Mouse (Mus musculus) heart, adult 18-20 months (tissue): ENCODE results near the gene Mcemp1. TPM values are rescaled to one million over a fixed set of nuclear protein-coding genes. Genes with fewer than 3 reads are reported as not detected.

Experiments used
- total RNA-seq, 2 experiments: library from RNA; stranded (reverse); gene quantifications; 2 replicates each; pipeline ENCODE4 v1.2.3; 2021

Mcemp1 gene
- total RNA-seq, 2 experiments from 2014 or later: 0.30 to 0.49 TPM

Other genes with a start within 250 kb of the Mcemp1 start
- 1 to 10 TPM; 3.6 to 4.2 TPM for gene Pex11g, start 198.1 kb upstream of the Mcemp1 start, total RNA-seq
- gene Tex45, start 194.9 kb upstream of the Mcemp1 start, total RNA-seq: not detected
- 10 to 100 TPM; 29.4 to 30.5 TPM for gene Zfp358, start 172.6 kb upstream of the Mcemp1 start, total RNA-seq
- 10 to 100 TPM; 17.8 to 21.0 TPM for gene Mcoln1, start 165.3 kb upstream of the Mcemp1 start, total RNA-seq
- 10 to 100 TPM in 1 of 2 experiments, 1 to 10 TPM in 1; 8.1 to 10.2 TPM for gene Pnpla6, start 150.4 kb upstream of the Mcemp1 start, total RNA-seq
- under 1 TPM; 0.22 to 0.49 TPM for gene C330021F23Rik, start 97.8 kb upstream of the Mcemp1 start, total RNA-seq
- 1 to 10 TPM; 1.2 to 1.6 TPM for gene Camsap3, start 78.5 kb upstream of the Mcemp1 start, total RNA-seq
- gene Xab2, start 44.4 kb upstream of the Mcemp1 start, total RNA-seq: 10 to 100 TPM; 14.0 to 20.3 TPM
- 10 to 100 TPM; 75.5 to 95.8 TPM for gene Pet100, start 44.2 kb upstream of the Mcemp1 start, total RNA-seq
- not detected for gene Pcp2, start 40.2 kb upstream of the Mcemp1 start, total RNA-seq
- 1 to 10 TPM; 4.3 to 9.3 TPM for gene Stxbp2, start 34.8 kb upstream of the Mcemp1 start, total RNA-seq
- 10 to 100 TPM in 1 of 2 experiments, 1 to 10 TPM in 1; 5.1 to 17.7 TPM for gene Retn, start 10.0 kb upstream of the Mcemp1 start, total RNA-seq
- gene Fcor, start 6.6 kb downstream of the Mcemp1 start, total RNA-seq: 1 to 10 TPM in 1 of 2 experiments, under 1 TPM in 1; 0.82 to 7.1 TPM
- 10 to 100 TPM; 20.0 to 21.2 TPM for gene Trappc5, start 10.5 kb downstream of the Mcemp1 start, total RNA-seq
- 1 to 10 TPM in 1 of 2 experiments, not detected in 1; 3.4 TPM for gene Fcer2a, start 28.4 kb downstream of the Mcemp1 start, total RNA-seq
- gene Clec4g, start 54.9 kb downstream of the Mcemp1 start, total RNA-seq: 1 to 10 TPM in 1 of 2 experiments, under 1 TPM in 1; 0.47 to 1.0 TPM
- gene Cd209a, start 83.2 kb downstream of the Mcemp1 start, total RNA-seq: under 1 TPM; 0.82 to 0.87 TPM
- gene Cd209e, start 188.6 kb downstream of the Mcemp1 start, total RNA-seq: not detected
- gene Cd209d, start 212.8 kb downstream of the Mcemp1 start, total RNA-seq: 1 to 10 TPM; 1.5 TPM